Mouse (Mus musculus) neural tube, embryonic 15.5 days (tissue): ENCODE data around the gene Prss44. TPM values are rescaled to one million over a fixed set of nuclear protein-coding genes. Genes with fewer than 3 reads are reported as not detected.
"Not testable (repeated sequence)": the region's sequence is repeated elsewhere in the genome, so short reads cannot be mapped to it uniquely, and the experiment has no call there.

Source experiments
- ATAC-seq: fragments of 200-750 bp; cut with Nextera tagmentation; 2 replicates; pipeline ENCODE4 v1.8.0; 2017; ENCODE audit warnings: mild to moderate bottlenecking, moderate TSS enrichment, moderate library complexity; ENCODE audit not compliant: low FRiP score
- H3K27ac ChIP-seq: fragments of 300-500 bp; sonication (generic); replicated peaks from 2 replicates; pipeline ENCODE4 v1.5.1; 2015; ENCODE audit warnings: mild to moderate bottlenecking, inconsistent platforms
- H3K27me3 ChIP-seq: fragments of 300-500 bp; sonication (generic); replicated peaks from 2 replicates; pipeline ENCODE4 v1.6.1; 2015; ENCODE audit warnings: inconsistent platforms
- H3K36me3 ChIP-seq: fragments of 300-500 bp; sonication (generic); 2 replicates; pipeline ENCODE4 v1.6.1; 2015; ENCODE audit warnings: inconsistent platforms
- H3K4me1 ChIP-seq: fragments of 300-500 bp; sonication (generic); 2 replicates; pipeline ENCODE4 v1.6.1; 2015; ENCODE audit warnings: inconsistent platforms
- H3K4me2 ChIP-seq: fragments of 300-500 bp; sonication (generic); 2 replicates; pipeline ENCODE4 v1.6.1; 2015; ENCODE audit warnings: inconsistent platforms, mild to moderate bottlenecking, moderate library complexity
- H3K4me3 ChIP-seq: fragments of 300-500 bp; sonication (generic); replicated peaks from 2 replicates; pipeline ENCODE4 v1.5.1; 2015; ENCODE audit warnings: mild to moderate bottlenecking, inconsistent platforms
- H3K9ac ChIP-seq: fragments of 300-500 bp; sonication (generic); replicated peaks from 2 replicates; pipeline ENCODE4 v1.6.1; 2015; ENCODE audit warnings: mild to moderate bottlenecking, inconsistent platforms
- H3K9me3 ChIP-seq: fragments of 300-500 bp; sonication (generic); replicated peaks from 2 replicates; pipeline ENCODE4 v1.6.1; 2016; ENCODE audit warnings: inconsistent platforms
- WGBS: fragments of 180-500 bp; shearing (Covaris S2); methylation state at CpG from one replicate; pipeline ENCODE4 v1.1.7; 2015; ENCODE audit warnings: mixed read lengths; 5-methylcytosine and 5-hydroxymethylcytosine counted together
- polyA plus RNA-seq: library from polyadenylated mRNA; unstranded; fragments of >200 nt; fragmentation: Nextera tagmentation; extraction: Ambion mirVana; gene quantifications from 2 replicates; pipeline ENCODE4 v1.2.1, GENCODE M21; 2015

The Prss44 gene
- polyA plus RNA-seq, 1 experiment from 2014 or later, result not detected

DNA sequence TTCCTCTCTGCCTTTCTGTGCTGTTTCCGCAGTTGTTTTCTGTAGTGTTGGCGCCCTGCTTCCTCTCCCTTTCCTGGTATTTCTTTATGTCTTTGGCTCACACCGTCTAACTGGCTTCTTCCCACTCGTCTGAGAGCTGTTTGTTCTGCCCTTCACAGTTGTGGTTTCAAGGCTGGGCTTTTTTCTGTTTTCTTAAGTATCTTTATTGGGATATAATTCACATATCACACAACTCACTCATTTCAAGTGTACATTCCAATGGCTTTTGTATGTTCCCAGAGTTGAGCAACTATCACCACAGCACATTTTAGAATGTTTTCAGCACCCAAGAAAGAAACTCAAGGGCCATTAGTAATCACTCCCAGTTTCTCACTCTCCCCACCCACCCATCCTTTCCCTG is 23.3 kb upstream of the Prss44 start:
- no peaks in the 10 kb centered on the region for H3K4me1 ChIP-seq
- no peaks in the 10 kb centered on the region for H3K36me3 ChIP-seq
- no peak overlapping the region for H3K4me2 ChIP-seq
- H3K27ac ChIP-seq, result no peak overlapping the region
- H3K9ac ChIP-seq, result no peak overlapping the region
- no peak overlapping the region for H3K4me3 ChIP-seq
- no peaks in the 10 kb centered on the region for H3K27me3 ChIP-seq
- no peak for ATAC-seq
- H3K9me3 ChIP-seq, result no peaks in the 10 kb centered on the region
- 76% methylated on average over 4 of the region's 4 CpGs for WGBS

DNA sequence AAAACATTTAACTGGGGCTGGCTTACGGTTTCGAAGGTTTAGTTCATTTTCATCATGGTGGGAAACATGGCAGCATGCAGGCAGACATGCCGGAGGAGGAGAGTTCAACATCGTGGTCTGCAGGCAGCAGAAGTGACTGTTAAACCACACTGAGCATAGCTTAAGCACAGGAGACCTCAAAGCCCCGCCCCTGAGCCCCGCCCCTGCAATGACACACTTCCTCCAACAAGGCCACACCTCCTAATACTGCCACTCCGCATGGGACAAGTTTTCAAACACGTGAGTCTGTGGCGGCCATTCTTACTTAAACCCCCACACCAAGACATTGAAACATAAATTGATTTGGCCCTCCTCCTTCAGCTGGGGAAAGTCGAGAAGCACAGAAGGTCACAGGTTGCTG is 16.8 kb upstream of the Prss44 start:
- Histone ChIP-seq H3K9me3 (no peaks in the 10 kb centered on the region), H3K27ac (no peak overlapping the region), H3K4me1 (no peaks in the 10 kb centered on the region)

DNA sequence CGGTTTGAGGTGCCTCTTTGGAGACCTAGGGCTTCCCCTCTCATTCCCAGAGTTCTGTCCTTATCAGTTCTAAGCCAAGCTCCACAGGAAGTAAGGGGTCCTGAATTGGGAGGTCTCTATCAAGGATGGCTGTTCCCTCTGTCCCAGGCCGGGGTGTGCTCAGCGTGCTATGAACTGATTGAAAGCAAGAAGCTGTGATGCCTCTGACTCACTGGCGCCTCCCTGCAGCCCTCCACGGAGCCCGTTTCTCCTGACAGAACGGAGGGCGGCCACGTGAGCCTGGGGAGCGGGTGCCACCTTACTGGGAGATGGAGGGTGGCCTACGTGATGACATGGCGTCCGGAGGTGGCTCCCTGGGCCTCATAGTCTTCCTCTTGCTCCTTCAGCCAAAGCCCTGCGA is 15.9 kb upstream of the Prss44 start, which contains the start of gene Prss42:
TSS of gene Prss42 (plus strand) at position 301 of the 400 bp plus-strand sequence.
- Histone ChIP-seq H3K27me3 (no peaks in the 10 kb centered on the region), H3K4me1 (no peaks in the 10 kb centered on the region), H3K9ac (no peak within 1 kb of the TSS), H3K4me2 (no peak within 1 kb of the TSS), H3K36me3 (no peaks in the 10 kb centered on the region), H3K27ac (no peak within 1 kb of the TSS), H3K9me3 (no peaks in the 10 kb centered on the region), H3K4me3 (no peak within 1 kb of the TSS)
- ATAC-seq, result no peak
- WGBS, result 93% methylated on average over 14 of the region's 14 CpGs

More for the DNA sequence above, 16.8 kb upstream of the Prss44 start:
- 83% methylated on average over 10 of the region's 10 CpGs for WGBS
- no peak overlapping the region for H3K4me3 ChIP-seq
- no peaks in the 10 kb centered on the region for H3K36me3 ChIP-seq
- ATAC-seq, result no peak
- H3K9ac ChIP-seq, result no peak overlapping the region
- no peaks in the 10 kb centered on the region for H3K27me3 ChIP-seq
- H3K4me2 ChIP-seq, result no peak overlapping the region

DNA sequence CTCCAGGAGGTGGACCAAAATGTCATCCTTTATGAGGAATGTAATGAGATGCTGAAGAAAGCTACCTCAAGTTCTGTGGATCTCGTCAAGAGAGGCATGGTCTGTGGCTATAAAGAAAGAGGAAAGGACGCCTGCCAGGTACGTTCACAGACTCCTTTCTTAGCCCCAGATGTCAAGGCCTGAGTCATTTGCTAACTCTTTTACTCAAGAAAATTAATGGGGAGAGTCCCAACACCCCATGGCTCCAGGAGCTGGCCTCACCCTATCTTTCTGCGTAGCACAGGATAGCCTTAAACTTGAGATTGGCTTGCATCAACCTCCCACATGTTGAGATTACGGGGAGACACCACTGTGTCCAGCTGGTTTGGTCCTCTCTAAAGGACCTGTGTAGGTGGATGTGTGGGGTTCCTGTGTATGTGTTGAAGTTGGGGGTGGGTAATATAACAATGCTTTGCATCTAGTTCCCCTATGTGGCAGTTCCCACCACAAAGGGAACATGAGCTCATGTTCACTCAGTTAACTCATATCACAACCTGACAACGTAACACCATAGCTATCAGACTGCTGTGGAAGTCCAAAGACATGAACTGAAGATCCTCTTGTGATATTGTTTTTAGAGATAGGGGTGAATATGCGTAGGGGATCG is 12.8 kb upstream of the Prss44 start:
- H3K36me3 ChIP-seq, result no peaks in the 10 kb centered on the region
- no peak overlapping the region for H3K4me2 ChIP-seq
- H3K4me1 ChIP-seq, result no peaks in the 10 kb centered on the region
- H3K9me3 ChIP-seq, result no peaks in the 10 kb centered on the region
- no peak overlapping the region for H3K9ac ChIP-seq
- WGBS, result 93% methylated on average over 8 of the region's 8 CpGs
- no peak overlapping the region for H3K4me3 ChIP-seq
- no peaks in the 10 kb centered on the region for H3K27me3 ChIP-seq
- no peak overlapping the region for H3K27ac ChIP-seq
- no peak for ATAC-seq

DNA sequence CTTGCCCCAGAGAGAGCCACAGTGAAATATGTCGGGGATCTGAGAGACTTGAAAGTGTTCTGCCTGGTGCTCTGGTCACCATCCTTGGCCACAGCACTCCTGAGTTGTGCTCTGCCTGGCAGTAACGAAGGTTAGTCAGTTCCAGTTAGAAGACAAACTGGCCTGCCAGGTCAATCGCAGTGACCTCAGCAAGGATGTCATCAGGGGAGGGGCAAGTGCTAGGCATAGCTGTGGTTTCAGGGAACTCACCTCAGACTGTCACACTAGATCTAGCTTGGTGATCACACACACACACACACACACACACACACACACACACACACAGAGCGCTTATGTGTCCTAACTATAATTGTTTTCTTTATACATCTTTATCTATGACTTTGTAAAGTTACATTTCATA is 10.5 kb upstream of the Prss44 start:
- H3K4me2 ChIP-seq, result no peak overlapping the region
- H3K4me3 ChIP-seq, result no peak overlapping the region
- H3K27ac ChIP-seq, result no peak overlapping the region
- no peaks in the 10 kb centered on the region for H3K9me3 ChIP-seq
- H3K36me3 ChIP-seq, result no peaks in the 10 kb centered on the region
- 76% methylated on average over 4 of the region's 4 CpGs for WGBS
- no peaks in the 10 kb centered on the region for H3K27me3 ChIP-seq
- no peak overlapping the region for H3K9ac ChIP-seq
- ATAC-seq, result no peak
- H3K4me1 ChIP-seq, result no peaks in the 10 kb centered on the region

DNA sequence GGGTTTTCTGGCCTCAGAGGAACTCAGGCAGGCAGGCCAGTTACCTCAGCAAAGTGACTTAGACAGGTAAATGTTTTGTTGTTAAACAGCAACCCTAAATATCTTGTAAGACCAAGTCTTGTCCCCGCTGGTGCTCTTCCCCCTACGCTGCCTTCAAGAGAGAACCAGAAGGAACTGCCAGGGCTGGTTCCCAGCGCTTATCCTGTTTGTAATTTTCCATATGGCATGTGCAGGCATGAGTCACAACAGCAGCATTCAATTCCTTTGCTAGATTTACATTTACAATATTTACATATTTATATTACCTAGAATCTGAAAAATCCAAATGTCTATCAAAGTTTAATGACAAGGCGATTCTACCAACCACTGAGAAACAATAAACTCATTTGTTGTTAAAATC is 3.7 kb upstream of the Prss44 start:
- Histone ChIP-seq H3K9me3 (no peaks in the 10 kb centered on the region), H3K36me3 (no peaks in the 10 kb centered on the region), H3K27me3 (no peaks in the 10 kb centered on the region), H3K9ac (no peak overlapping the region), H3K4me3 (no peak overlapping the region), H3K27ac (no peak overlapping the region), H3K4me2 (no peak overlapping the region), H3K4me1 (no peaks in the 10 kb centered on the region)
- no peak for ATAC-seq
- WGBS, result 92% methylated on average over 4 of the region's 4 CpGs

DNA sequence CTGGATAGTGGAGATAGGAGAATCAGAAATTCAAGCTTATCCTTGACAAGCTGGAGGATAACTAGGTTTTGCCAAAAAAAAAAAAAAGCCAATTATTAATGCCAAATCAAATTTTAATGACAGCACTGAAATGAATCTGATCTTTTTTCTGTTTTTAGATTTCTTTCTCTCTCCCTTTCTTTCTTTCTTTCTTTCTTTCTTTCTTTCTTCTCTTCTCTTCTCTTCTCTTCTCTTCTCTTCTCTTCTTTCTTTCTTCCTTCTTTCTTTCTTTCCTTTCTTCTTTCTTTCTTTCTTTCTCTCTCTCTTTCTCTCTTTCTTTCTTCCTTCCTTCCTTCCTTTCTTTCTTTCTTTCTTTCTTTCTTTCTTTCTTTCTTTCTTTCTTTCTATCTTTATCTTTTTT is 6.8 kb downstream of the Prss44 start:
- H3K9me3 ChIP-seq, H3K36me3 ChIP-seq, H3K4me2 ChIP-seq, H3K9ac ChIP-seq, H3K27ac ChIP-seq, H3K27me3 ChIP-seq, ATAC-seq, H3K4me1 ChIP-seq, H3K4me3 ChIP-seq: not testable (repeated sequence)

DNA sequence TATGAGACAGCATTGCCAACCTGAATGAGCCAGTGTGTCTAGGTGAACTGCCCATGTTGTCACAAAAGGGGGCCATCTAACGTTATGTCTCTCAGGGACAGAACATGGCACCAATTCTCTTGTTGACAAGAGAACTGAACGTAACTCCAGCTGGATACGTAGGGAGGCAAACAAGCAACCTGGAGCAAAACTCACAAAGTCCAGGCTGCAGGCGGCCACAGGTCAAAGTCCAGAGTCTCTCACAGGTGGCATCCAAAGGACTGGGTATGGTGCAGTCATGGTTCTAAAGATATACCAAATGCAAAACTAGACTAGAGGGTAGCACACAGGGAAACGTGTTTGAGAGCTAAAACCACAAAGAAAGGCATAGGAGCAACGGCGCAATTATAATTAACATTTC is 7.6 kb downstream of the Prss44 start:
- WGBS, result 84% methylated on average over 7 of the region's 7 CpGs
- no peak for ATAC-seq
- H3K36me3 ChIP-seq, result no peaks in the 10 kb centered on the region

DNA sequence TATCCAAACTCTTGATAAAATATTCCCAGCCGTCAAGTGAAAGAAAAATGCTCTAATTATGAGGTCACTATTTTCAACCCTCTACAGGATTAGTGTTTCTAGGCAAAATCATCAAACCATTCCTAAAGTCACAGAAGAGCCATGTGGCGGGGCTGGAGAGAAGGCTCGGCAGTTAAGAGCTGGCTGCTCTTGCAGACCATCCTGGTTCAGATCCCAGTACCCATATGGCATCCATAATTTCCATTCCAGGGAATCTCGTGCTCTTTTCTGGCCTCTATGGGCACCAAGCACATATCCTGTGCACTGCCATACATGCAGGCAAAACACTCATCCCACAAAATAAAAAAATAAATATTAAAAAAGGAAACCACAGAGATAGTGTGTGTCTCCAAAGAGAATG is 11.6 kb downstream of the Prss44 start:
- H3K4me2 ChIP-seq, result no peak overlapping the region
- H3K4me3 ChIP-seq, result no peak overlapping the region
- 82% methylated on average over 4 of the region's 4 CpGs for WGBS
- H3K9me3 ChIP-seq, result no peaks in the 10 kb centered on the region
- H3K4me1 ChIP-seq, result no peaks in the 10 kb centered on the region
- ATAC-seq, result no peak
- H3K36me3 ChIP-seq, result no peaks in the 10 kb centered on the region
- no peak overlapping the region for H3K27ac ChIP-seq
- no peaks in the 10 kb centered on the region for H3K27me3 ChIP-seq
- H3K9ac ChIP-seq, result no peak overlapping the region

More for the DNA sequence above, 7.6 kb downstream of the Prss44 start:
- Histone ChIP-seq H3K27me3 (no peaks in the 10 kb centered on the region), H3K4me1 (no peaks in the 10 kb centered on the region), H3K4me3 (no peak overlapping the region), H3K9me3 (no peaks in the 10 kb centered on the region), H3K4me2 (no peak overlapping the region), H3K9ac (no peak overlapping the region), H3K27ac (no peak overlapping the region)

DNA sequence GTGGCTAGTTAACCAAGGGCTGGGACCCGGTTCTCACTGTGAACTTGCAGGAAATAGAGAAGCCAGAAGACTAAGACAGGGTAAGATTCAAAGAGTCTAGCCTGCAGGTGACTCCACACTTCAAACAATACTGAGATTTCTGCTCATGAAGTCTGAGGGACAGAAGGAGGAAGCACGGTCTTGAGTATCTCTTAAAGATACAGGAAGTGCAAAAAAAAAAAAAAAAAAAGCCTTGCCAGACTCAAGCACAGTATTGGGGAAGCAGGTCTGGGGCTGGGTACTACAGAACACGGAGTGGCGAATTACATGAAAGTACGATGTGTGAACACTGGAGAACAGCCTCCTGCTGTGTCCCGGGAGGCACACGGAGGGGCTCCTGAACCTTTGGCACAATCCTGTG is 12.0 kb downstream of the Prss44 start:
- Histone ChIP-seq H3K4me1 (no peaks in the 10 kb centered on the region), H3K27me3 (no peaks in the 10 kb centered on the region), H3K9ac (no peak overlapping the region), H3K9me3 (no peaks in the 10 kb centered on the region), H3K4me3 (no peak overlapping the region), H3K4me2 (no peak overlapping the region), H3K36me3 (no peaks in the 10 kb centered on the region), H3K27ac (no peak overlapping the region)
- WGBS, result 76% methylated on average over 7 of the region's 7 CpGs
- no peak for ATAC-seq

DNA sequence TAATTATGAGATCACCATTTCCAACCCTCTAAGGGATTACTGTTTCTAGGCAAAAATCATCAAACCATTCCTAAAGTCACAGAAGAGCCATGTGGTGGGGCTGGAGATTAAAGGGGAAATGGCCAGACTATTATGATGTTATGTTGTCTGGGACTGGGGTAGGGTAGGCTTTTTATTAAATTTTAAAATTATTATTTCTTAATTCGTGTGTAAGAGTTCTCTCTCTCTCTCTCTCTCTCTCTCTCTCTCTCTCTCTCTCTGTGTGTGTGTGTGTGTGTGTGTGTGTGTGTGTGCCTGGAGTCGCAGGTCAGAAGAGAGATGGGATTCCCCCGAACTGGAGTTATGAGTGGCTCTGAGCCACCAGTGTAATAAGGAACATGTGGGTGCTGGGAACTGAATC is 12.6 kb downstream of the Prss44 start, which contains the start of gene Prss43:
TSS of gene Prss43 (plus strand) at position 301 of the 400 bp plus-strand sequence.
- H3K4me2 ChIP-seq, result no peak within 1 kb of the TSS
- H3K27me3 ChIP-seq, result no peaks in the 10 kb centered on the region
- H3K27ac ChIP-seq, result no peak within 1 kb of the TSS
- ATAC-seq, result no peak
- H3K36me3 ChIP-seq, result no peaks in the 10 kb centered on the region
- 80% methylated on average over 3 of the region's 3 CpGs for WGBS
- no peaks in the 10 kb centered on the region for H3K4me1 ChIP-seq
- H3K4me3 ChIP-seq, result no peak within 1 kb of the TSS
- no peak within 1 kb of the TSS for H3K9ac ChIP-seq
- no peaks in the 10 kb centered on the region for H3K9me3 ChIP-seq

DNA sequence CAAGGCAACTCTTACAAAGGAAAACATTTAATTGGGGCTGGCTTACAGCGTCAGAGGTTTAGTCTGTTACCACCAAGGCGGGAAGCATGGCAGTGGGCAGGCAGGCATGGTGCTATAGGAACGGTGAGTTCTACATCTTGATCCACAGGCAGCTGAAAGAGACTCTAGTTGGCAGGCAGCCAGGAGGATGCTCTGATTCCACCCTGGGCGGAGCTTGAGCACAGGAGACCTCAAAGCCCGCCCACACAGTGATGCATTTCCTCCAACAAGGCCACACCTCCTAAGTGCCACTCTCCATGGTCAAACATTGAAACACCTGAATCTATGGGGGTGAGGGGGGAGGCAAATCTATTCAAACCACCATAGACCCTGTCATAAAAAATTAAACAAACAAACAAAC is 19.2 kb downstream of the Prss44 start:
- 72% methylated on average over 5 of the region's 5 CpGs for WGBS
- H3K4me1 ChIP-seq, result no peaks in the 10 kb centered on the region
- ATAC-seq, result no peak
- no peak overlapping the region for H3K4me3 ChIP-seq
- H3K9me3 ChIP-seq, result no peaks in the 10 kb centered on the region
- H3K9ac ChIP-seq, result no peak overlapping the region
- H3K27ac ChIP-seq, result no peak overlapping the region
- H3K36me3 ChIP-seq, result no peaks in the 10 kb centered on the region
- H3K4me2 ChIP-seq, result no peak overlapping the region
- H3K27me3 ChIP-seq, result no peaks in the 10 kb centered on the region

DNA sequence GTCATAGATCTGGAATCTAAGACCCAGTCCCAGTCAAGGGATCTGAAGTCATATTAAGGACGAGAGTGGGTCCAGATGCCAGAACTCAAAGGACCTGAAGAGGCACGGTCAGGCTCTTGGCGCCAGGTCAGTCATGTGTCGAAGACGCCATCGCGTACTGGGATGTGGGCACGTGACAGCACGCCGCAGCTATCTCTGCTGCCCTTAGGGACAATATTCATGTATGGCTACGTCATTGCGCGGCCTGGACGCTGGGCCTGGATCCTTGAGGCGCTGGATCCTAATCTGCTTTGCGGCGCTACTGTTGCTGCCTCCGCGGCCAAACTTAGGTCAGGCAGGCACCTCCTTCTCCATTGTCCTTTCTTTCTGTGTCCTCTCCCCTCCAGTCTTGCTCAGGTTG is 20.6 kb downstream of the Prss44 start, which contains the start of gene Prss45:
TSS of gene Prss45 (plus strand) at position 178 of the 400 bp plus-strand sequence.
- Histone ChIP-seq H3K4me3 (no peak within 1 kb of the TSS), H3K9ac (no peak within 1 kb of the TSS), H3K36me3 (no peaks in the 10 kb centered on the region), H3K27ac (no peak within 1 kb of the TSS), H3K27me3 (no peaks in the 10 kb centered on the region), H3K9me3 (no peaks in the 10 kb centered on the region), H3K4me2 (no peak within 1 kb of the TSS), H3K4me1 (no peaks in the 10 kb centered on the region)
- ATAC-seq, result no peak
- 82% methylated on average over 19 of the region's 19 CpGs for WGBS
